Mouse (Mus musculus): ENCODE results near the gene Tmem106a.

Tmem106a gene

GRCm38 (mm10) chr11:101640857-101641709, 59.0 kb downstream of the Tmem106a start:
- peak; percentile 81 to 82 for DNase-seq (ENCODE audit: low spot score in 2 of 2)
